Mouse (Mus musculus): ENCODE data around the gene Kpnb1.
A peak's percentile ranks its signal among the peaks of the same experiment; 100 is the strongest.

Gene Kpnb1

DNA sequence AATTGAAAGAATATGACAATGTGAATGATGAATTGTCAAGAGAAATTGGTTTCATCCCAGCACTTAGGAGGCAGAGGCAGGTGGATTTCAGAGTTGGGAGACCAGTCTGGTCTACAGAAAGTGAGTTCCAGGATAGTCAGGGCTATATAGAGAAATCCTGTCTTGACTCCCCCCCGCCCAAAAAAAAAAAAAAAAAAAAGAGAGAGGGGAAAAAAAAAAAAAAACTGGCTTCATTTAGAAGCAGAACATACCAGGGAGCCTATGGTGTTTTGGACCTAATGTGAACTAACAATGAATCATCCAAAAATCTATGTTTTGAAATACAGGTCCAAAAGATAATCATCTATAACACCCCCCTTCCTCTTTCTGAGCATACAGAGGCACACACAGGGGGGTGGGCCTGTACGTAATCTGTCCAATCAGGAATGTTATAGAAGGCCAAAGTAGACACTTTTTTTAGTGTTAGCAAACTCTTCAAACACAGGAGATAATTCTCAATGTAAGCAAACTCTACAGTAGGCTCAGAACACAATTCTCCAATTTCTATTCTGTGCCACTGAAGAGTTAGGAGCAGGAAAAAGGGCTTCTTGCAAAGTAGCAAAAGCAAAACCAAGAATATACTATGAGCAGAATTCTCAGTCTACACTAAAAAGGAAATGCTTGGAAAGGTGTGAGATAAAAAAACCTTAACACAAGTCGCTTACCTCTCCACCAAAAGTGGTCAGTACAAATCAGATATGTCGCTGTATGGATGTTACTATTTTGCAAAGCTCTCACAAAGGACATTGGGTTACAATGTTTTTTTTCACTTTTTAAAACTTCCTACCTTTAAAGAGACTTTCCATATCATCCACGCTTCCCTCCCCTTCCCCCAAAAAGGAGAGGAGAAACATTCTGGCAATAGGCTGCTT lies 1.7 kb downstream of the Kpnb1 start:
- DNase-seq: no peak

DNA sequence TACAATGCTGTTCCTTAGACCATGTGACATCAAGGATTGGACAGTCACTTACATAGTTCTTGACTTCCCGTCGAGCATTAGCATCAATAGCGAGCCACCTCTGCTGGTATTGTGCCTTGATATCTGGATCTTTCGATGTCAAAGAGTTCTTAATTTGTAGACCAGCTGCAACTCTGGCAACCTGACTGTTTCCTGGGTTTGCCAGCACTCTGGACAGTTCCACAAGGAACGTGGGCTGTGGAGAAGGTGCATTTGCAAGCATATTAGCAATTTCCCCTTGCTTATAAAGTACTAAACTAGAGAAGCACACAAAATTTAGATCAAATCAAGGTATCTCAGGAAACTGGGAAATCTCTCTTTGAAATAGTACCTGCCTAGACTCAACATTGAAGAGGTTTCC lies 2.8 kb downstream of the Kpnb1 start:
- DNase-seq: no peak

DNA sequence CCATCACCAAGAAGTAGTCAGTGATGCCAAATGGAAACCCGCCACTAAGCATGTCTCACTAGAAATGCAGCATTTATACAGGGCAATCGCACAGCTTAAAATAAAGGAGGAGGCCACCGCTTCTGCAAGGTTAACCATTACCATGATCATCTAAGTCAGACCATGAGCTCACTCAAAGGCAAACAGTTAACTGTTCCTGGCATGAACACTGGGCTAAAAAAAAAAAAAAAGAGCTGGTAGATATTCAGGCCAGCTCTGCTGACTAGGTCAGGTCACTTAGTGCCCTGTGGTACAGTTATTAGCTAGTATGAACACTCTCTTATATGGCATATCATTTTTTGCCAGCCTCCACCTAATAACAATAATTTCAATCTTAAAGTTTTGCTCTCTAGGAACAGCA lies 5.2 kb downstream of the Kpnb1 start:
- no peak for DNase-seq

GRCm38 (mm10) chr11:97181061-97181460 lies 6.6 kb downstream of the Kpnb1 start:
- no peak for DNase-seq

GRCm38 (mm10) chr11:97178198-97178597 lies 9.5 kb downstream of the Kpnb1 start:
- DNase-seq: no peak

GRCm38 (mm10) chr11:97176851-97177250 lies 10.8 kb downstream of the Kpnb1 start:
- no peak for DNase-seq

- no peak for DNase-seq
These were observed 12.2 kb downstream of the Kpnb1 start for GRCm38 (mm10) chr11:97175499-97175898.

DNA sequence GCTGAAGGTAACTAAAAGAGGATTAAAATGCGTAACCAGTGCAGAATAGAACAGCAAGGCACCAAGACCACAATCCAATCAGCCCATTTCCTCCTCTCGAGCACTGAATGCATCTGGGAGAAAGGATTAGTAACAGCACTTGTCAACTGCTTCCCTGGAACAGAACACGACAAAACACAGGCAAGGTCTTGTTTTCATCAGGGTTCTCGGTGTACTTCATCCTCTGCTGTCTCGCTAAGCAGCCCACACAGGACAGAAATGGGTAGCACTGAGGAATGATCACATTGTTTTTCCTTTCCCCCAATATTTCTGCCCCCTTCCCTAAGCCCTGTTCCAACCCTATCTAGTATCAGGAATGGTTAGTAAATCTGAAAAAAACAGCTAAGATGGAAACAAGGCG lies 27.3 kb downstream of the Kpnb1 start:
- no peak for DNase-seq

- DNase-seq: no peak
These were observed 30.7 kb downstream of the Kpnb1 start for GRCm38 (mm10) chr11:97156999-97157398.

- DNase-seq: peak; percentile 93
These were observed 34.9 kb downstream of the Kpnb1 start for GRCm38 (mm10) chr11:97152662-97153287.

DNA sequence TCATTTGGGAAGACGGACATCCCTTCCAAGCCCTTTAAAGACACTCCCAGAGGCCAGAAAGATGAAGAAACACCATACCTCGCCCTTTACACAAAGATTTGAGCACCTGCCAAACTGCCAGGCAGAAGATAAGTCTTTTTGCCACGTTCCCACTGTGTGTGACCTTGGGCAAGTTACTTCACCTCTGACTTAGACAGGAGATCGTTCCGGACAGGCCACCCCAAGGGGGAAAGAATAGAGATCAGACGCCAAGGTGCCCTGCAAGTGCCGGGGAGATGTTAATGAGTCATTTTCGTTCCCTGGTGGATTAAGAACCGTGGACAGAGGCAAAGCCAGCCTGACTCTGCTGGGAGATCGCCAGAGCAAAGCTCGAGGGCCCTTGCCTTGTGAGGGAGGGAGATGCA lies 35.7 kb downstream of the Kpnb1 start:
- DNase-seq: peak; percentile 95

- peak; percentile 96 for DNase-seq
These were observed 36.3 kb downstream of the Kpnb1 start, which contains the start of gene Tbkbp1 for GRCm38 (mm10) chr11:97151343-97151801. Gene Tbkbp1, minus strand, starts transcription at chr11:97151495.

- DNase-seq: peak; percentile 98
These were observed 37.0 kb downstream of the Kpnb1 start for GRCm38 (mm10) chr11:97150411-97151330.

GRCm38 (mm10) chr11:97149995-97150410 lies 37.7 kb downstream of the Kpnb1 start:
- peak; percentile 99 for DNase-seq

GRCm38 (mm10) chr11:97149026-97149425 lies 38.7 kb downstream of the Kpnb1 start:
- peak; percentile 95 for DNase-seq

- peak; percentile 93 for DNase-seq
These were observed 39.1 kb downstream of the Kpnb1 start for GRCm38 (mm10) chr11:97148591-97148990.

DNA sequence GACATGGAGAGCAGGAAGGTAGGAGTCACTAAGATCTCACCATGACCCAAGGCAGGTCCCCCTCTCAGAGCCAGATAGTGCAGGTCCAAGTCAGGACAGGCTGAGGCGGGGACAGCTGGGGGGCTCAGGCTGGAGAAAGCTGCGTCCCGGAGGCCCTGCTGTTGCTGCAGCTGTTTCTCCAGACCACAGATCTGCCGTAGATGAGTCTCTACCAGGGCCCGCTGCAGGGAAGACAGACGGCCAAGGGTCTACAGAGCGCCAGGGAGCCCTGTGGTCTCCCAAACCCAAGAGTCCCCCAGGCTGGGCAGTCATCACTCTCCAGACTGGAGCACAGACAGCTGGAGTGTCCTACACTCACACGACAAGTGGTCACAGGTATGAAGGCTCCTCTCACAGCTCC lies 40.3 kb downstream of the Kpnb1 start:
- peak; percentile 88 for DNase-seq

DNA sequence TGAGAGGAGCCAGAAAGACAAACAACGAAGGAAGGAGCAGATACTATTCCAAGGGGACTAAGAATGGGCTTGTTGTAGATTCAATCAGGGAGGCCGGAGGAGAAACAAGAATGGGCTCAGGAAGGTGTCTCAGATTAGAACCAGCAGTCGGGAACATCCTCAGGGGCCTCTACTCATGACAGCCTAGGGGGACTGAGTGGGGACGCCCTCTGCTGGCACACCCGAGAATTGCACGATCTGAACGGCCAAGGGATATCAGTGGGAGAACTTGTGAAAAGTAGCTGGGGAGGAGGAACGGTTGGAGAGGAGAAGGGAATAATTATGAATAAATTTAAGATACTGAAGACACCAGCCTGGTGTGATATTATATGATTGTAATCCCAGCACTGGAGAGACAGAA lies 41.0 kb downstream of the Kpnb1 start:
- DNase-seq: peak; percentile 97

GRCm38 (mm10) chr11:97145951-97146350 lies 41.7 kb downstream of the Kpnb1 start:
- peak; percentile 89 for DNase-seq

GRCm38 (mm10) chr11:97145320-97145719 lies 42.4 kb downstream of the Kpnb1 start:
- peak; percentile 88 for DNase-seq

- DNase-seq: peak; percentile 89
These were observed 44.3 kb downstream of the Kpnb1 start for GRCm38 (mm10) chr11:97143196-97143900.

DNA sequence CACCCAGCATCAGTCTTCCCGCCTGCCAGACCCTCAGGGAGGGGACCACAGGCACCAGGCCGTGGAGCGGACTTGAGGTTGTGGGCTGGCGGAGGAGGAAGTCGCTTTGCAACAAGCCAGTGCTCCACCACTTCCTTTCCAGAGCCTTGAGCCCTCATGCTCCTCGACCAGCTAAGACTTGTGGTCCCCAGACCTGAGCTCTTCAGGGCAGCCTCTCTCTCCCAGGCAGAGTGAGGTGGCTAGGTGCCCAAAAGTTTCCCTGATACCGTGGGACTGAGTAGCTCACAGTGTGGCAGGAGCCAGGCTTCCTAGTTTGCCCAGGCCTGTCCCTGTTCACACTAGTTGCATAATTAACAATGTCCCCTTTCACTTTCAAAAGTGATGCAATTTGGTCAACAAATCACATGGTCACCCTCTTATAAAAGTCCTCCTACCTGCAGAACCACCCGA lies 45.5 kb downstream of the Kpnb1 start:
- DNase-seq: peak; percentile 95

Measured in heart, adult 11 months (tissue).